8 mouse cellular contexts compared by ENCODE assay signal in genomic region chr5:64812124-64812982, GRCm38 (mm10). TPM values are rescaled to one million over a fixed set of nuclear protein-coding genes. Genes with fewer than 3 reads are reported as not detected.
DNase-seq lines count a peak whose midpoint lies in the region; ATAC-seq and TF ChIP-seq lines count a peak whose summit lies in the region.

No protein-coding gene starts in this region.

- H3K4me3 ChIP-seq in embryonic facial prominence, embryonic 10.5 days, result peak overlapping the region; percentile 44
- peak overlapping the region; percentile 28 for H3K4me3 ChIP-seq in lung, postnatal 0 days (ENCODE audit: low read depth, low read length)

- peak; percentile 68 for ATAC-seq in lung, postnatal 0 days

- peak overlapping the region; percentile 61 for H3K4me2 ChIP-seq in lung, postnatal 0 days (replicated peaks; ENCODE audit: low read depth, low read length)

- WGBS in embryonic facial prominence, embryonic 10.5 days, result 15% methylated on average over 22 of the region's 22 CpGs
- WGBS in lung, postnatal 0 days, result 4% methylated on average over 22 of the region's 22 CpGs

- peak; percentile 39 for DNase-seq in layer of hippocampus, adult 11-12 months (ENCODE audit: low spot score)
- DNase-seq in layer of hippocampus, adult 8-10 months (ENCODE audit: low spot score in 2 of 2), result no peak
- peak; percentile 26 for DNase-seq in embryonic facial prominence, embryonic 10.5 days (ENCODE audit: low spot score)
- DNase-seq in heart, adult 9 months (ENCODE audit: low spot score in 2 of 2), result peak; percentile 94
- peak; percentile 87 to 90 for DNase-seq in kidney, adult 8-10 months
- DNase-seq in lung, postnatal 0 days (ENCODE audit: low spot score), result peak; percentile 93
- DNase-seq in ovary, adult 18-20 months (ENCODE audit: low spot score), result peak; percentile 86
- peak; percentile 91 for DNase-seq in urinary bladder, postnatal 25 days (ENCODE audit: low spot score)

- H3K36me3 ChIP-seq in embryonic facial prominence, embryonic 10.5 days (replicated peaks), result peaks cover 46% of the 10 kb centered on the region
- no peaks in the 10 kb centered on the region for H3K36me3 ChIP-seq in lung, postnatal 0 days (ENCODE audit: insufficient read depth, low read length)

- H3K27ac ChIP-seq in embryonic facial prominence, embryonic 10.5 days (replicated peaks), result peak overlapping the region; percentile 86
- peak overlapping the region; percentile 96 for H3K27ac ChIP-seq in lung, postnatal 0 days (ENCODE audit: low read length)

- H3K9ac ChIP-seq in lung, postnatal 0 days (replicated peaks; ENCODE audit: low read depth), result peak overlapping the region; percentile 51

- no peak for TF ChIP-seq CTCF in lung, postnatal 0 days (IDR thresholded peaks at IDR 0.05)

- no peaks in the 10 kb centered on the region for H3K27me3 ChIP-seq in embryonic facial prominence, embryonic 10.5 days (replicated peaks; ENCODE audit: low read depth, poor library complexity, severe bottlenecking)
- H3K27me3 ChIP-seq in lung, postnatal 0 days (replicated peaks; ENCODE audit: insufficient read depth, low read length), result no peaks in the 10 kb centered on the region

- no peaks in the 10 kb centered on the region for H3K9me3 ChIP-seq in embryonic facial prominence, embryonic 10.5 days
- H3K9me3 ChIP-seq in lung, postnatal 0 days (ENCODE audit: low read length), result no peaks in the 10 kb centered on the region

- TF ChIP-seq EP300 in lung, postnatal 0 days (IDR thresholded peaks at IDR 0.05), result peak; percentile 90

- peaks cover 85% of the 10 kb centered on the region for H3K4me1 ChIP-seq in embryonic facial prominence, embryonic 10.5 days
- H3K4me1 ChIP-seq in lung, postnatal 0 days (ENCODE audit: insufficient read depth, low read depth, low read length), result peaks cover 38% of the 10 kb centered on the region

RNA-seq across cellular contexts. Expression of gene Klf3, which starts 9.2 kb away (rescaled TPM):
- 10 to 100 TPM; 50.8 to 60.7 (median 54.0) TPM for total RNA-seq in layer of hippocampus, adult 8-10 months (2022)
- polyA plus RNA-seq in embryonic facial prominence, embryonic 10.5 days (2016; fragmentation: Nextera tagmentation; extraction: Ambion mirVana), result 55.0 and 55.2 TPM in 2 replicates
- polyA plus RNA-seq in lung, postnatal 0 days (2015; fragmentation: Nextera tagmentation; extraction: Ambion mirVana), result 89.7 and 104 TPM in 2 replicates

Comparison
In these comparisons a context has a peak if more than half of its experiments do, and no peak if none do; other contexts are left out.
1. DNase-seq: peak in layer of hippocampus, adult 11-12 months (single experiment), embryonic facial prominence, embryonic 10.5 days (single experiment), heart, adult 9 months (2 of 2), kidney, adult 8-10 months (2 of 2), lung, postnatal 0 days (single experiment), ovary, adult 18-20 months (single experiment) and urinary bladder, postnatal 25 days (single experiment); none in layer of hippocampus, adult 8-10 months (0 of 2).